8 mouse cellular contexts compared by ENCODE assay signal in the genomic region with DNA sequence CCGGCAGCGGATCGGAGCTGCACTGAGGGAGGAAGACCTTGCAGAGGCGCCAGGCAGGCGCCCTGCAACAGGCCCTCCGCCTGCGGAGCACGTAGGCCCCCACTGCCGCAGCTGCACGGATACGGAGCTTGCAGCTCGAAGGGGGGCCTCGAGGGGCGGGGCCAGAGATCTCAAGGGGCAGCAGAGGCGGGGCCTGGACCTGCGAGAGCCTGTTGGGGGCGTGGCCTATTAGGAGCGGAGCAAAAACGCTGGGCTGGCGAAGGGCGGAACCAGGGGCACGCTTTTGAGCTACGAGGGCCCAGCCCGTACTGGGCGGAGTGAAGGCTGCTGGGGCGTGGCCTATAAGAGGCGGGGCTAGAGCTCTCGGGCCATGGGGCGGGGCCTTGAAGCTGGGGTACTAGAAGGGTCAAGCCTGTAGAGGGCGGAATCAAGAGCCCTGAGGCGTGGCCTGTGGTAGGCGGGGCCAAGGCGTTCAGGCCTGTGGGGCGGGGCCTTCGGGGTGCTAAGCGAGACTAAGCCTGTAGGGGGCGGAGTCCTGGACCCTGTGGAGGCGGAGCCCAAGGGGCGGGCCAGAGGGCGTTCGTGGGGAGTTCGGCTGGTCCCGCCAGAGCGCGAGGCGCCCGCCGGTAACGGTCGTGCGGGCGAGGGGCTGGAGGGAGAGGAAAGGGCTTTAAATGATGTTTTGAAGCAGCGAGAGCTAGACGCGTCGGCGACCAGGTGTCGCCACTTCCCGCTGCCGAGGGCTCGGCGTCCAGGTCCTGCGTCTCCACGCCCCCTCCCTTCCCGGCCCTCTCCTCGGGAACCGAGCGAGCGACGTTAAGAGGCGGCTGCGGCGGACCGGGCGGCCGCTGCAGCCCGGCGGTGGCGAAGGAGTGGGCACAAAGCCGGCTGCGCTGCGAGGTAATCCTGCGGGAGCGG. TPM values are rescaled to one million over a fixed set of nuclear protein-coding genes. Genes with fewer than 3 reads are reported as not detected.
DNase-seq lines count a peak whose midpoint lies in the region; ATAC-seq lines count a peak whose summit lies in the region.

No protein-coding gene starts in this region.

- ATAC-seq in hindbrain, embryonic 11.5 days (ENCODE audit: low FRiP score): peak; percentile 97

- under 1% methylated on average over 75 of the region's 84 CpGs for WGBS in hindbrain, embryonic 11.5 days

- H3K27me3 ChIP-seq in hindbrain, embryonic 11.5 days (ENCODE audit: control insufficient read depth, insufficient read depth, low read length): no peaks in the 10 kb centered on the region

- H3K27ac ChIP-seq in hindbrain, embryonic 11.5 days (ENCODE audit: low read depth, low read length): peak overlapping the region; percentile 53

- peak overlapping the region; percentile 60 for H3K9ac ChIP-seq in hindbrain, embryonic 11.5 days (ENCODE audit: low read depth, low read length)

- no peaks in the 10 kb centered on the region for H3K36me3 ChIP-seq in hindbrain, embryonic 11.5 days (ENCODE audit: control insufficient read depth, insufficient read depth, low read length)

- peak overlapping the region; percentile 67 for H3K4me3 ChIP-seq in hindbrain, embryonic 11.5 days (ENCODE audit: low read depth, low read length)

- peak overlapping the region; percentile 74 for H3K4me2 ChIP-seq in hindbrain, embryonic 11.5 days (replicated peaks; ENCODE audit: low read depth, low read length)

- peak; percentile 100 for DNase-seq in Muller cell, postnatal 12 days (ENCODE audit: inconsistent ontology term)
- DNase-seq in cerebellum, adult 9-11 months: peak; percentile 100
- peak; percentile 99 for DNase-seq in frontal cortex, adult 2 months (ENCODE audit: extremely low spot score in 1 of 2, low spot score in 1 of 2)
- DNase-seq in hindbrain, embryonic 11.5 days (ENCODE audit: low spot score): peak; percentile 100
- peak; percentile 100 for DNase-seq in layer of hippocampus, postnatal 10 days (ENCODE audit: low spot score in 2 of 2)
- DNase-seq in lung, postnatal 10 days: peak; percentile 100
- peak; percentile 100 for DNase-seq in ovary, postnatal 36 days (ENCODE audit: low spot score)
- peak; percentile 100 for DNase-seq in thymus, postnatal 25 days

- H3K4me1 ChIP-seq in hindbrain, embryonic 11.5 days (replicated peaks; ENCODE audit: control insufficient read depth, insufficient read depth, low read length): 0 out of 2 replicates have a peak, but pooled peaks cover 3% of the 10 kb centered on the region

- H3K9me3 ChIP-seq in hindbrain, embryonic 11.5 days (ENCODE audit: control insufficient read depth, low read length): no peaks in the 10 kb centered on the region

RNA-seq across cellular contexts. Expression of a gene that starts 2.2 kb away (rescaled TPM):
- 72.3 and 83.1 TPM in 2 replicates for polyA plus RNA-seq in frontal cortex, adult 2 months (2012; rRNA removed)
- polyA plus RNA-seq in hindbrain, embryonic 11.5 days (2014; fragmentation: Nextera tagmentation; extraction: Ambion mirVana): 46.6 and 51.6 TPM in 2 replicates
- total RNA-seq in layer of hippocampus, postnatal 10 days (2021): 100 to 1,000 TPM; 120 to 122 TPM

Comparison
In these comparisons a context has a peak if more than half of its experiments do, and no peak if none do; other contexts are left out.
1. Peak in every context shown above with its lines: DNase-seq, ATAC-seq, H3K4me3 ChIP-seq and H3K27ac ChIP-seq.